Mouse (Mus musculus) hindbrain, embryonic 11.5 days (tissue): ENCODE measurements at regions not wholly inside any gene's neighbourhood (a gene's known extent, or its start where the extent isn't known, plus 50 kb on each side); places are given as distances from the start of the nearest gene placed in this dataset.
"Not testable (repeated sequence)": the region's sequence is repeated elsewhere in the genome, so short reads cannot be mapped to it uniquely, and the experiment has no call there.

Experiments
- ATAC-seq: fragments of 200-750 bp; cut with Nextera tagmentation; 2 replicates; pipeline ENCODE4 v1.8.0; 2017; ENCODE audit warnings: mild to moderate bottlenecking, moderate TSS enrichment, moderate library complexity; ENCODE audit not compliant: low FRiP score
- DNase-seq: peaks from one replicate; pipeline ENCODE4 v3.0.0-alpha.2; 2015; ENCODE audit warnings: low spot score
- H3K27ac ChIP-seq: fragments of 300-500 bp; sonication (generic); 2 replicates; pipeline ENCODE4 v1.5.1; 2014; ENCODE audit warnings: mild to moderate bottlenecking, low read depth, low read length
- H3K27me3 ChIP-seq: fragments of 300-500 bp; sonication (generic); 2 replicates; pipeline ENCODE4 v1.6.1; 2014; ENCODE audit warnings: mild to moderate bottlenecking, low read length, moderate library complexity, mixed read lengths; ENCODE audit not compliant: control insufficient read depth, insufficient read depth
- H3K36me3 ChIP-seq: fragments of 300-500 bp; sonication (generic); 2 replicates; pipeline ENCODE4 v1.6.1; 2014; ENCODE audit warnings: mild to moderate bottlenecking, low read length, moderate library complexity, mixed read lengths; ENCODE audit not compliant: control insufficient read depth, insufficient read depth
- H3K4me1 ChIP-seq: fragments of 300-500 bp; sonication (generic); replicated peaks from 2 replicates; pipeline ENCODE4 v1.6.1; 2014; ENCODE audit warnings: low read length, mixed read lengths; ENCODE audit not compliant: control insufficient read depth, insufficient read depth
- H3K4me2 ChIP-seq: fragments of 300-500 bp; sonication (generic); replicated peaks from 2 replicates; pipeline ENCODE4 v1.6.1; 2014; ENCODE audit warnings: mild to moderate bottlenecking, low read depth, low read length
- H3K4me3 ChIP-seq: fragments of 300-500 bp; sonication (generic); 2 replicates; pipeline ENCODE4 v1.5.1; 2014; ENCODE audit warnings: low read depth, low read length
- H3K9ac ChIP-seq: fragments of 300-500 bp; sonication (generic); 2 replicates; pipeline ENCODE4 v1.6.1; 2014; ENCODE audit warnings: low read depth, low read length
- H3K9me3 ChIP-seq: fragments of 300-500 bp; sonication (generic); 2 replicates; pipeline ENCODE4 v1.6.1; 2016; ENCODE audit warnings: low read length; ENCODE audit not compliant: control insufficient read depth
- WGBS: fragments of 180-500 bp; shearing (Covaris S2); extraction: QIAGEN DNeasy Blood & Tissue Kit; methylation state at CpG from one replicate; pipeline ENCODE4 v1.1.7; 2014; 5-methylcytosine and 5-hydroxymethylcytosine counted together

DNA sequence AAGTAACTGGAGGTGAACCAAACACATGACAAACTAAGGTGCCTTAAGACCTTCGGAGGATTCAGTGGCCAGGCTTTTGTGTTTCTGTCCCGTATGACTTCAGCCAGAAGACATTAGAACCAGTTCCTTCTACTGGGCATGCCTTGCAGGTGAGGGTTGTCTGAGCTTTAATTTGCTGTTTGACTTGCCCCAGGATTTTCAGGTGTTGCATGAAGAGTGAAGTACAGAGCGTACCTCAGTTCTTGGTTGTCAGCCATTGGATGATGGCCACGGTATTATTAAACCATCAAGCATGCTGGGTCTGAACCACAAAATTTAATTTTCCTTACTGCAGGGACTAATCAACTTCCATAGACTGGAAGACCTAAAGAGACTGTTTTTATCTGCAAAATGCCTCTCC lies 181.5 kb upstream of the Mpdz start:
- Histone ChIP-seq H3K4me3 (no peak overlapping the region), H3K4me1 (no peaks in the 10 kb centered on the region), H3K4me2 (no peak overlapping the region), H3K27ac (no peak overlapping the region), H3K27me3 (no peaks in the 10 kb centered on the region), H3K9me3 (no peaks in the 10 kb centered on the region), H3K9ac (no peak overlapping the region), H3K36me3 (no peaks in the 10 kb centered on the region)
- ATAC-seq (no peak), DNase-seq (no peak)
- WGBS, result 95% methylated on average over 4 of the region's 4 CpGs

DNA sequence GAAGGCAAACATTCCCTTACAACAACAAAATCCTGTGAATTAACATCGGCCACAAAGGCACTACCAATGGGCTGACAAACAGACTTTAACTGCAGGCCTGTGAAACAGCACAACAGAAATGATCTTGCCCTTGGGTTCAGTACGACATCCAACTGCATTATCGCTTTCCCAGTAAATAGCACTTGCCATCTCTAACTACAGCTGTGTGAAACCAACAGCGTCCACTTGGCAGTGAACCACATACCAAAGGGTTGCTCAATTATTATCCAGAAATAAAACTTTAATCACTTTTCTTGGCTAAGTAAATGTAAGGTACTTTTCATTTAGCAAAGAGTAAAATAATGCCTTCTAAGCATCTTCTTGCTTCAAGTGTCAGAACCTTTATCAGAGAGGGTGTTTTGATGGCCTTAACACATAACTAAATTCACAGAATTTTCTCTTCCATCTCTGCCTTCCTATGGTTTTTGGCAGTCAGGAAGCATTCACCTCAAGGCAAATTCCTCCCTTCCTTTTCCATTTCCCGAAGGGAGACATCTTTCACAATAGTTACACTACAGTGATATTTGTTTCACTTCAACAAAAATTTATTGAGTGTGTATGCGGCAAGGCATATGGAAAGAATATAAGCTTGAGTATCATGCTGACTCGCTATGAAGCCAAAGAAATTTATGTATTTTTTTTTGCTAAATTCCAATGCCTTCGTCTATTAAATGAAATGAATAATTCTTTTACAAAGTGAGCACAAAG lies 178.9 kb upstream of the Mpdz start:
- no peak for DNase-seq
- ATAC-seq, result no peak
- H3K9me3 ChIP-seq, result no peaks in the 10 kb centered on the region
- H3K36me3 ChIP-seq, result no peaks in the 10 kb centered on the region
- H3K4me1 ChIP-seq, result no peaks in the 10 kb centered on the region
- WGBS, result 90% methylated on average over 8 of the region's 8 CpGs
- H3K4me3 ChIP-seq, result no peak overlapping the region
- H3K4me2 ChIP-seq, result no peak overlapping the region
- H3K27ac ChIP-seq, result no peak overlapping the region
- H3K9ac ChIP-seq, result no peak overlapping the region
- no peaks in the 10 kb centered on the region for H3K27me3 ChIP-seq

DNA sequence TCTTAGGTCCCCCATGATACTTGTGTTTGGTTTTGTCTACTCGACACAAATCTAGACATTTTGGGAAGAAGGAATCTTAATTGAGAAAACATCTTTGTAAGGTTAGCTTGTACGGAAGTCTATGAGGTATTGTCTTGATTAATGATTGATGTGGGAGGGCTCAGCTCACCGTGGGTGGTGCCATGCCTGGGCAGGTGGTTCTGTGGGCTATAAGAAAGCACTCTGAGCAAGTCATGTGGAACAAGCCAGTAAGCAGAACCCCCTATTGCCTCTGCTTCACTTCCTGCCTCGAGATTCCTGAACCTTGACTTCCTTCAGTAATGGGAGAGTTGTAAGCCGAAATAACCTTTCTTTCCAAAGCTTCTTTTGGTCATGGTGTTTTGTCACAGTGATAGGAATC lies 174.6 kb upstream of the Mpdz start:
- no peak overlapping the region for H3K9ac ChIP-seq

GRCm38 (mm10) chr4:81611191-81611590 lies 168.6 kb upstream of the Mpdz start:
- Histone ChIP-seq H3K9ac (no peak overlapping the region), H3K9me3 (no peaks in the 10 kb centered on the region), H3K27me3 (no peaks in the 10 kb centered on the region), H3K4me1 (no peaks in the 10 kb centered on the region), H3K36me3 (no peaks in the 10 kb centered on the region), H3K4me3 (no peak overlapping the region), H3K27ac (no peak overlapping the region), H3K4me2 (no peak overlapping the region)
- WGBS, result 80% methylated on average over 2 of the region's 2 CpGs
- DNase-seq (no peak), ATAC-seq (no peak)

More for the DNA sequence above, 174.6 kb upstream of the Mpdz start:
- no peak for DNase-seq
- H3K27me3 ChIP-seq, result no peaks in the 10 kb centered on the region
- H3K9me3 ChIP-seq, result no peaks in the 10 kb centered on the region
- no peak overlapping the region for H3K4me3 ChIP-seq
- H3K4me2 ChIP-seq, result no peak overlapping the region
- no peaks in the 10 kb centered on the region for H3K36me3 ChIP-seq
- no peaks in the 10 kb centered on the region for H3K4me1 ChIP-seq
- no peak overlapping the region for H3K27ac ChIP-seq
- 40% methylated on average over 5 of the region's 5 CpGs for whole genome bisulfite sequencing
- ATAC-seq, result no peak

- Histone ChIP-seq H3K27ac (no peak overlapping the region), H3K9me3 (no peaks in the 10 kb centered on the region), H3K36me3 (no peaks in the 10 kb centered on the region), H3K4me3 (no peak overlapping the region), H3K27me3 (no peaks in the 10 kb centered on the region), H3K4me1 (no peaks in the 10 kb centered on the region), H3K9ac (no peak overlapping the region), H3K4me2 (no peak overlapping the region)
- ATAC-seq (no peak), DNase-seq (no peak)
- 92% methylated on average over 5 of the region's 5 CpGs for WGBS
These were observed 157.8 kb upstream of the Mpdz start for GRCm38 (mm10) chr4:81600396-81600795.

GRCm38 (mm10) chr4:81597390-81597789 lies 154.8 kb upstream of the Mpdz start:
- H3K4me3 ChIP-seq, result no peak overlapping the region
- no peak overlapping the region for H3K27ac ChIP-seq
- no peaks in the 10 kb centered on the region for H3K4me1 ChIP-seq
- DNase-seq (no peak), ATAC-seq (no peak)
- H3K4me2 ChIP-seq, result no peak overlapping the region
- no peaks in the 10 kb centered on the region for H3K27me3 ChIP-seq
- WGBS, result 91% methylated on average over 4 of the region's 4 CpGs
- H3K9me3 ChIP-seq, result no peaks in the 10 kb centered on the region
- no peak overlapping the region for H3K9ac ChIP-seq
- H3K36me3 ChIP-seq, result no peaks in the 10 kb centered on the region

GRCm38 (mm10) chr4:81593431-81593830 lies 150.8 kb upstream of the Mpdz start:
- not testable (repeated sequence) for H3K27ac ChIP-seq, H3K4me3 ChIP-seq, DNase-seq, ATAC-seq, H3K36me3 ChIP-seq, H3K9ac ChIP-seq, H3K9me3 ChIP-seq, H3K27me3 ChIP-seq, H3K4me1 ChIP-seq, H3K4me2 ChIP-seq
- 93% methylated on average over 3 of the region's 3 CpGs for WGBS

DNA sequence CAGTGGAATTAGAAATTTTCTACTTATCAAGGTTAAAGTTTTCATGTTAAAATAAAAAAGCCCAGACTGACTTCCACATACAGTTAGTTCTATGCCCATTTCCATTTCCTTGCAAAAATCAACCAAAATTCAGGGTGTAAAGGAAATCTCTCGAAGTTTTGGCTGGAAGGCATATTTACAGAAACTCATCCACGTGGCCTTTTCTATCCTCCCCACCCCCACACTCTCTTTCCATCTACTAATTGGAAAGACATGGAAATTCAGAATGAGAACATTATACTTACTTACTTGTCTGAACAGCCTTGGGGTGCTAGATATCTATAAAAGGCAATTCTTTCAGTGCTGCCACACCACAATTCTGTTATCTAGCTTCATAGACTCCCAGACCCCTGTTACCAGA lies 139.9 kb upstream of the Mpdz start:
- no peak overlapping the region for H3K9ac ChIP-seq
- H3K4me1 ChIP-seq, result no peaks in the 10 kb centered on the region; the same call in 1 of the 2 replicates
- H3K4me2 ChIP-seq, result no peak overlapping the region
- no peak overlapping the region for H3K4me3 ChIP-seq
- 65% methylated on average over 2 of the region's 2 CpGs for WGBS
- DNase-seq, result no peak
- H3K9me3 ChIP-seq, result no peaks in the 10 kb centered on the region
- H3K27me3 ChIP-seq, result no peaks in the 10 kb centered on the region
- ATAC-seq, result no peak
- no peak overlapping the region for H3K27ac ChIP-seq
- no peaks in the 10 kb centered on the region for H3K36me3 ChIP-seq

DNA sequence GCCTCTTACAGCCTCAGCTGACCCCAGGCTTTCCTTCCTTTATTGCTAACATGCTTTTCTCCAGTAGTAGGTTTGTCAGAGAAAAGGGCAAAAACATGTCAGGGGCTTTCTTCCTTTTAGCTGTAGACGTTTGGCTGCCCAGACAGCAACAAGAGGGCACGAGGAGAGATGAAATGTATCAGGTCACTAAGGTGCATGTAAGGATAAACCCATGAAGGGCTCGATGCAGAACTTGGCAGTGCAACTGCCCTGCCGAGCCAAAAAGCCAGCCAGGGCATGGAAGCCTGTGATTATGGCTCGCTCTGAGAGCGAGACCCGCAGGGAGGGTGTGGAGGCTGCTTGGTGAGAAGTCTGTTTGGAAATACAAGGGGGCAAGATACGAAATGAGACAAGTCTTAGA lies 137.9 kb upstream of the Mpdz start:
- no peak overlapping the region for H3K9ac ChIP-seq
- H3K4me3 ChIP-seq, result no peak overlapping the region
- H3K9me3 ChIP-seq, result no peaks in the 10 kb centered on the region
- ATAC-seq (no peak), DNase-seq (no peak)
- H3K36me3 ChIP-seq, result no peaks in the 10 kb centered on the region
- H3K4me1 ChIP-seq, result no peaks in the 10 kb centered on the region; the same call in 1 of the 2 replicates
- H3K27ac ChIP-seq, result no peak overlapping the region
- no peaks in the 10 kb centered on the region for H3K27me3 ChIP-seq
- WGBS, result 81% methylated on average over 8 of the region's 8 CpGs
- no peak overlapping the region for H3K4me2 ChIP-seq
